Mouse (Mus musculus) forebrain, embryonic 15.5 days (tissue): Measurements from ENCODE around the gene Gprin3. TPM values are rescaled to one million over a fixed set of nuclear protein-coding genes. Genes with fewer than 3 reads are reported as not detected.
"Not testable (repeated sequence)": the region's sequence is repeated elsewhere in the genome, so short reads cannot be mapped to it uniquely, and the experiment has no call there.

Source experiments
- ATAC-seq: fragments of 200-750 bp; cut with Nextera tagmentation; replicated peaks from 2 replicates; pipeline ENCODE4 v1.8.0; 2017; ENCODE audit warnings: mild to moderate bottlenecking, moderate TSS enrichment, moderate library complexity
- H3K27ac ChIP-seq: fragments of 300-500 bp; sonication (generic); replicated peaks from 2 replicates; pipeline ENCODE4 v1.5.1; 2015; ENCODE audit warnings: mild to moderate bottlenecking, inconsistent platforms
- H3K27me3 ChIP-seq: fragments of 300-500 bp; sonication (generic); 2 replicates; pipeline ENCODE4 v1.6.1; 2015; ENCODE audit warnings: inconsistent platforms
- H3K36me3 ChIP-seq: fragments of 300-500 bp; sonication (generic); 2 replicates; pipeline ENCODE4 v1.6.1; 2015; ENCODE audit warnings: mild to moderate bottlenecking, inconsistent platforms
- H3K4me1 ChIP-seq: fragments of 300-500 bp; sonication (generic); 2 replicates; pipeline ENCODE4 v1.6.1; 2015; ENCODE audit warnings: inconsistent platforms
- H3K4me2 ChIP-seq: fragments of 300-500 bp; sonication (generic); replicated peaks from 2 replicates; pipeline ENCODE4 v1.6.1; 2015; ENCODE audit warnings: mild to moderate bottlenecking, inconsistent platforms
- H3K4me3 ChIP-seq: fragments of 300-500 bp; sonication (generic); 2 replicates; pipeline ENCODE4 v1.5.1; 2015; ENCODE audit warnings: mild to moderate bottlenecking, inconsistent platforms
- H3K9ac ChIP-seq: fragments of 300-500 bp; sonication (generic); replicated peaks from 2 replicates; pipeline ENCODE4 v1.6.1; 2015; ENCODE audit warnings: mild to moderate bottlenecking, inconsistent platforms
- H3K9me3 ChIP-seq: fragments of 300-500 bp; sonication (generic); 2 replicates; pipeline ENCODE4 v1.6.1; 2016; ENCODE audit warnings: inconsistent platforms
- WGBS: fragments of 180-500 bp; shearing (Covaris S2); methylation state at CpG from one replicate; pipeline ENCODE4 v1.1.7; 2015; ENCODE audit warnings: mixed read lengths; 5-methylcytosine and 5-hydroxymethylcytosine counted together
- polyA plus RNA-seq: library from polyadenylated mRNA; unstranded; fragments of >200 nt; fragmentation: Nextera tagmentation; extraction: Ambion mirVana; gene quantifications from 2 replicates; pipeline ENCODE4 v1.2.1, GENCODE M21; 2015

The Gprin3 gene
- polyA plus RNA-seq, 1 experiment from 2014 or later: 2.7 TPM

DNA sequence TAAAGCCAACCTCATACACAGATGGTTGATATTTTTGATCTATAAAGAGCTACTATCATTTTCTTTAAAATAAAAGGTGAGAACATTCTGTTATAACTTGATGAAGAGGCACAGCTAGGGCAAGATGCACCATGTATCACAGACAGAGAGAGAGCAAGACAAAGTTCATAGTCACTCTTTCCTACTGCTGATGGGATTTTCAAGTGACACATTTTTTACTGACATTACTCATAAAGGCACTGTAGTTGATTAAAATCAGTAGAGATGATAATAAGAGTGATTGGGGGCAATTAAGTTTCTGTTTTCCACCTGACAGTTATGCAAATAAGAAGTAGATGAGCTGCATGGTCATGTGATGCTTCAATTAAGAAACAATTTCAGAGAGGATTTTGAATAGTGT is 110.2 kb downstream of the Gprin3 start:
- no peaks in the 10 kb centered on the region for H3K27me3 ChIP-seq
- no peak for ATAC-seq
- no peak overlapping the region for H3K9ac ChIP-seq
- H3K4me3 ChIP-seq: no peak overlapping the region
- no peak overlapping the region for H3K27ac ChIP-seq
- no peaks in the 10 kb centered on the region for H3K36me3 ChIP-seq
- H3K9me3 ChIP-seq: no peaks in the 10 kb centered on the region
- H3K4me1 ChIP-seq: no peaks in the 10 kb centered on the region
- no peak overlapping the region for H3K4me2 ChIP-seq

DNA sequence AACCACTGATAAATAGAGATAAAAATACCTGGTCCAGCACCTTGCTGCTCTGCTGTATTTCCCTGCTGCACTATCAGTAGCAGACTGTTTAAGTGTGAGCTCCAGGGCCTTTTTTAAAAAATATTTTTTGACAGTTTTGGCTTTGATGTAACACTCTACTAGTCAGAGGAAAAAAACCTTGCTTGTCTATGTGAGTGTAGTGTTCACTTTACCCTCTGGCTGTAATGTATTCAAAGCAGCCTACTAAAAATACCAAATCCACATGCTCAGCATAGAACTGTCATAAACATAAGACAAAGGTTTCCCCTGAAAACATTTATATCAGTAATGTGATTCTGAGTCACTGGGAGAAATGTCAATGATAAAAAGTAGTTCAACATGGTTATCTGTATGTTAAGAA is 111.0 kb downstream of the Gprin3 start:
- Histone ChIP-seq H3K27ac (no peak overlapping the region), H3K27me3 (no peaks in the 10 kb centered on the region)
- no peak for ATAC-seq

DNA sequence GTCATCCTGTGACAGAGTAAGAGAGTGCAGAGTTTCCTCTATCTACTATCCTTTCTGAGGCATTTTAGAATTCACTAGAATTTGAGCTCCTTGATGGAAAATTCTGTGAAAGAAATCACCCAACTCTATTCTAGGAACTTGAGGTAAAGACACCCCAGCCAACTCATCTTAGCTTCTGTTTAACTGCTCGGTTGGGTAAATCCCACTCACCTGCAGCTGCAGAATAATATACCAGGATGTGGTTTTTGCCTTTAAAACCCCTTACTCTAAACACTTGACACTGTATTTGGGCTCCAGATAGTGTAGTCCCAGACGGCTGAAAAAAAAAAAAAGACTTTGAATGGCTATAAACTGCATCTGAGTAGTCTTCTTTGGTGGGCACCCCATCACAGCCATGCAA is 112.9 kb downstream of the Gprin3 start:
- H3K9me3 ChIP-seq: no peaks in the 10 kb centered on the region
- H3K9ac ChIP-seq: no peak overlapping the region
- ATAC-seq: no peak
- H3K4me2 ChIP-seq: no peak overlapping the region
- WGBS: 63% methylated on average over 2 of the region's 2 CpGs
- no peaks in the 10 kb centered on the region for H3K4me1 ChIP-seq
- no peak overlapping the region for H3K4me3 ChIP-seq
- no peaks in the 10 kb centered on the region for H3K27me3 ChIP-seq
- H3K36me3 ChIP-seq: no peaks in the 10 kb centered on the region
- H3K27ac ChIP-seq: no peak overlapping the region

More for the DNA sequence above, 111.0 kb downstream of the Gprin3 start:
- Histone ChIP-seq H3K4me3 (no peak overlapping the region), H3K9ac (no peak overlapping the region), H3K9me3 (no peaks in the 10 kb centered on the region), H3K4me1 (no peaks in the 10 kb centered on the region), H3K4me2 (no peak overlapping the region), H3K36me3 (no peaks in the 10 kb centered on the region)

DNA sequence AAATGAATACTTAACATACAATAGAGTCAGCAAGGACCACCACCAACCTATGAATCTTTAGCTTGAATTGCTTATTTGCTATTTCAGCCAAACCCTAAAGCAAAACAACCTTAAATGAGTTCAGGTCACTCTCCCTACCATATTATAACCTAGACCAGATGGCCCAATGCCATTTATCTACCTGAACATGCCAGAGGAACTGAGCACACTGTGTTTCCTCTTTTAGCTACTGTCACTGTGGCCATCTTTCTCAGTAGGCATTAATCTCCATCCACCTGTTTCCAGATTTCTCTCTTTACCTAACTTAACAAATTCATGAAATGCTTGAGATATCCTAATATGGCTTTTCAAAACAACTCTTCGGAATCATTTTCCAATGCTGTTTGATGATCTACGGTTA is 114.9 kb downstream of the Gprin3 start:
- H3K4me2 ChIP-seq: no peak overlapping the region
- H3K4me3 ChIP-seq: no peak overlapping the region
- H3K27ac ChIP-seq: no peak overlapping the region
- WGBS: 96% methylated on average over 2 of the region's 2 CpGs
- H3K9me3 ChIP-seq: no peaks in the 10 kb centered on the region
- no peaks in the 10 kb centered on the region for H3K27me3 ChIP-seq
- no peak overlapping the region for H3K9ac ChIP-seq
- no peak for ATAC-seq
- no peaks in the 10 kb centered on the region for H3K36me3 ChIP-seq
- H3K4me1 ChIP-seq: no peaks in the 10 kb centered on the region

DNA sequence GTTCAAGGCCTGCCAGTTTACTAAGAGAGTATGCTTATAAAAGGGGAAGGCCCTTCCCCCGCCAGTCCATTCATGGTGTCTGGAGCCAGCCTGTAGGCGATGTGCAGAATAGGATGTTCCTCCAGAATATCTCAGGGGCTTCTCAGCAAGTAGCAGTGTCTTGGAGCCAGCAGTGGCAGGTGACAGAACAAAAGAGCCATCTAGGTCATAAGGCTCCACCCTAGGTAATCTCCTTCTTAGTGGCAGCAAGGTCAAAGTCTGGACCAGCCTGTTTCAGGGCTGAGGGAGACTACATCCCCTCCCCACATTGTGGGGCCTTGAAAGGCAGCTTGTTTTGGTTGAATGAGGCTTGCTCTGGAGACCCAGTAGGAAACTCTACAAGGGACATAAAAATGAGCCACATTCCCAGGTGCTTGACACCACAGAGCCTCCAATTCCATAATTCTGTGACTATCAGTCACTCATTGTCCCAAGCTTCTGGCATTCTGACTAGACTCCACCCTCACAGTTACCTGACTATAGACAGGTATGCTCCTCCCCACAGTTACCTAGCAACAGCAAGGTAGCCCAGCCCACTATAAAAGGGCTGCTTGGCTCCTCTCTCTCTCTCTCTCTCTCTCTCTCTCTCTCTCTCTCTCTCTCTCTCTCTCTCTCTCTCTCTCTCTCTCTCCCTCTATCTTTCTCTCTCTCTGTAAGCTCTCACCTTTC is 121.7 kb downstream of the Gprin3 start:
- not testable (repeated sequence) for H3K9me3 ChIP-seq, H3K4me2 ChIP-seq, H3K4me3 ChIP-seq, H3K36me3 ChIP-seq, H3K4me1 ChIP-seq, H3K27ac ChIP-seq, H3K9ac ChIP-seq, H3K27me3 ChIP-seq, ATAC-seq
- WGBS: 86% methylated on average over 2 of the region's 2 CpGs

DNA sequence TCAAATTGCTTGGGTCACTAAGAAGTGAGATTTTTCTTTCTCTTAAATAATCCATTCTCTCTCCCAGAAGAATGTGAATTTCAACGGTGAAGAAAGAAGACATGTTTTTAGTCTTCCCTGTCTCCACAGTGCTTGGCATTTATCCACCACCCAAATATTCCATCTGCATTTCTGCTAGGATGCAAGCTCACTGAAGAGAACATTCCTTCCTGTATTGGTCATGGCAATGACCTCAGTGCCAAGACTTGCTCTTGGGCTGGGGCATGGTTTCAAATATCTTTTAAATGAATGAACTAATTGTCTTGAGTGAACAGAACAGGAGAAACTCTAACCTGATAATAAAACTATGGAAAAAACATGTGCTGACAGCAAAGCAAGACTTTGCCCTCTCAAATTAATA is 123.1 kb downstream of the Gprin3 start:
- 82% methylated on average over 1 of the region's 1 CpGs for whole genome bisulfite sequencing
- no peaks in the 10 kb centered on the region for H3K4me1 ChIP-seq
- no peak overlapping the region for H3K4me2 ChIP-seq
- no peak overlapping the region for H3K4me3 ChIP-seq
- H3K27me3 ChIP-seq: no peaks in the 10 kb centered on the region
- H3K9me3 ChIP-seq: no peaks in the 10 kb centered on the region
- H3K36me3 ChIP-seq: no peaks in the 10 kb centered on the region
- no peak overlapping the region for H3K27ac ChIP-seq
- H3K9ac ChIP-seq: no peak overlapping the region
- ATAC-seq: no peak

Other genes starting within 250 kb of the Gprin3 start
- 7.9 and 8.2 TPM in 2 replicates for gene Tigd2, start 217.4 kb downstream of the Gprin3 start, polyA plus RNA-seq